Mouse (Mus musculus): ENCODE results near the gene Sec61b. TPM values are rescaled to one million over a fixed set of nuclear protein-coding genes. Genes with fewer than 3 reads are reported as not detected.

Gene Sec61b
- 288 and 302 TPM in 2 replicates for polyA plus RNA-seq (2015; fragmentation: Nextera tagmentation; extraction: Ambion mirVana)

- peaks cover 33% of the 10 kb centered on the region for H3K4me1 ChIP-seq (replicated peaks)
- H3K9me3 ChIP-seq = no peaks in the 10 kb centered on the region; the same call in 1 of the 2 replicates
- ATAC-seq = peak; percentile 98
- H3K27me3 ChIP-seq = no peaks in the 10 kb centered on the region
- peak within 1 kb of the TSS; percentile 98 for H3K27ac ChIP-seq
- peak within 1 kb of the TSS; percentile 90 for H3K9ac ChIP-seq (replicated peaks)
- peak within 1 kb of the TSS; percentile 79 for H3K4me3 ChIP-seq (replicated peaks)
- H3K4me2 ChIP-seq (replicated peaks) = peak within 1 kb of the TSS; percentile 68
- under 1% methylated on average over 57 of the region's 58 CpGs for WGBS
- H3K36me3 ChIP-seq = peaks cover 58% of the 10 kb centered on the region
Measured at GRCm38 (mm10) chr4:47473968-47474729, at the start of gene Sec61b, which contains the start of gene Alg2. Gene Sec61b, plus strand, starts transcription at chr4:47474658. Gene Alg2, minus strand, starts transcription at chr4:47474333.

- H3K4me1 ChIP-seq (replicated peaks) = peaks cover 15% of the 10 kb centered on the region; the same call in 1 of the 2 replicates
- no peaks in the 10 kb centered on the region for H3K9me3 ChIP-seq
- H3K27me3 ChIP-seq = no peaks in the 10 kb centered on the region
- H3K9ac ChIP-seq (replicated peaks) = no peak overlapping the region
- H3K27ac ChIP-seq = no peak overlapping the region
- no peaks in the 10 kb centered on the region for H3K36me3 ChIP-seq
- ATAC-seq = no peak
- no peak overlapping the region for H3K4me3 ChIP-seq (replicated peaks)
- 94% methylated on average over 16 of the region's 16 CpGs for WGBS
- H3K4me2 ChIP-seq (replicated peaks) = no peak overlapping the region
Measured at GRCm38 (mm10) chr4:47425247-47425830, 49.1 kb upstream of the Sec61b start.

GRCm38 (mm10) chr4:47427606-47428005, 46.9 kb upstream of the Sec61b start:
- no peak overlapping the region for H3K27ac ChIP-seq
- H3K4me1 ChIP-seq (replicated peaks) = peaks cover 11% of the 10 kb centered on the region; the same call in 1 of the 2 replicates
- WGBS = 71% methylated on average over 3 of the region's 3 CpGs
- no peak overlapping the region for H3K9ac ChIP-seq (replicated peaks)
- H3K36me3 ChIP-seq = no peaks in the 10 kb centered on the region
- H3K4me2 ChIP-seq (replicated peaks) = no peak overlapping the region
- H3K27me3 ChIP-seq = no peaks in the 10 kb centered on the region
- no peak for ATAC-seq
- no peak overlapping the region for H3K4me3 ChIP-seq (replicated peaks)
- no peaks in the 10 kb centered on the region for H3K9me3 ChIP-seq

GRCm38 (mm10) chr4:47430557-47430956, 43.9 kb upstream of the Sec61b start:
- Histone ChIP-seq H3K4me1 (replicated peaks) (0 out of 2 replicates have a peak, but pooled peaks cover 5% of the 10 kb centered on the region), H3K9me3 (no peaks in the 10 kb centered on the region), H3K4me2 (replicated peaks) (no peak overlapping the region), H3K27me3 (no peaks in the 10 kb centered on the region), H3K27ac (no peak overlapping the region), H3K36me3 (no peaks in the 10 kb centered on the region), H3K4me3 (replicated peaks) (no peak overlapping the region), H3K9ac (replicated peaks) (no peak overlapping the region)
- ATAC-seq = no peak
- WGBS = 86% methylated on average over 6 of the region's 6 CpGs

- Histone ChIP-seq H3K27me3 (no peaks in the 10 kb centered on the region), H3K9ac (replicated peaks) (no peak overlapping the region), H3K27ac (no peak overlapping the region), H3K36me3 (no peaks in the 10 kb centered on the region), H3K4me2 (replicated peaks) (no peak overlapping the region), H3K4me3 (replicated peaks) (no peak overlapping the region), H3K4me1 (replicated peaks) (0 out of 2 replicates have a peak, but pooled peaks cover 6% of the 10 kb centered on the region), H3K9me3 (no peaks in the 10 kb centered on the region)
- no peak for ATAC-seq
- WGBS = 90% methylated on average over 5 of the region's 5 CpGs
Measured at GRCm38 (mm10) chr4:47431081-47431480, 43.4 kb upstream of the Sec61b start.

GRCm38 (mm10) chr4:47432766-47433165, 41.7 kb upstream of the Sec61b start:
- H3K27me3 ChIP-seq = no peaks in the 10 kb centered on the region
- 92% methylated on average over 6 of the region's 7 CpGs for WGBS
- H3K9ac ChIP-seq (replicated peaks) = no peak overlapping the region
- H3K4me3 ChIP-seq (replicated peaks) = no peak overlapping the region
- no peak overlapping the region for H3K27ac ChIP-seq
- H3K4me2 ChIP-seq (replicated peaks) = no peak overlapping the region
- no peaks in the 10 kb centered on the region for H3K9me3 ChIP-seq
- ATAC-seq = no peak
- peaks cover 16% of the 10 kb centered on the region for H3K4me1 ChIP-seq (replicated peaks)
- H3K36me3 ChIP-seq = no peaks in the 10 kb centered on the region

- Histone ChIP-seq H3K4me2 (replicated peaks) (no peak overlapping the region), H3K36me3 (no peaks in the 10 kb centered on the region), H3K27ac (no peak overlapping the region), H3K9me3 (no peaks in the 10 kb centered on the region), H3K27me3 (0 out of 2 replicates have a peak, but pooled peaks cover 2% of the 10 kb centered on the region), H3K4me3 (replicated peaks) (no peak overlapping the region), H3K9ac (replicated peaks) (no peak overlapping the region), H3K4me1 (replicated peaks) (peaks cover 19% of the 10 kb centered on the region)
- 59% methylated on average over 12 of the region's 12 CpGs for WGBS
- ATAC-seq = no peak
Measured at GRCm38 (mm10) chr4:47435131-47435530, 39.3 kb upstream of the Sec61b start.

GRCm38 (mm10) chr4:47435566-47436360, 38.7 kb upstream of the Sec61b start:
- Histone ChIP-seq H3K9ac (replicated peaks) (no peak overlapping the region), H3K36me3 (no peaks in the 10 kb centered on the region), H3K4me2 (replicated peaks) (no peak overlapping the region), H3K27me3 (0 out of 2 replicates have a peak, but pooled peaks cover 2% of the 10 kb centered on the region), H3K27ac (no peak overlapping the region), H3K4me3 (replicated peaks) (no peak overlapping the region), H3K9me3 (no peaks in the 10 kb centered on the region), H3K4me1 (replicated peaks) (peaks cover 19% of the 10 kb centered on the region)
- no peak for ATAC-seq
- 70% methylated on average over 28 of the region's 28 CpGs for WGBS

GRCm38 (mm10) chr4:47437365-47438340, 36.8 kb upstream of the Sec61b start:
- 1% methylated on average over 33 of the region's 33 CpGs for WGBS
- H3K4me3 ChIP-seq (replicated peaks) = peak overlapping the region; percentile 42
- peak overlapping the region; percentile 82 for H3K27ac ChIP-seq
- ATAC-seq = peak; percentile 88
- peaks cover 19% of the 10 kb centered on the region for H3K4me1 ChIP-seq (replicated peaks)
- H3K27me3 ChIP-seq = 0 out of 2 replicates have a peak, but pooled peaks cover 2% of the 10 kb centered on the region
- peak overlapping the region; percentile 71 for H3K4me2 ChIP-seq (replicated peaks)
- peak overlapping the region; percentile 66 for H3K9ac ChIP-seq (replicated peaks)
- H3K9me3 ChIP-seq = no peaks in the 10 kb centered on the region
- H3K36me3 ChIP-seq = no peaks in the 10 kb centered on the region

- WGBS = 82% methylated on average over 6 of the region's 6 CpGs
- no peak overlapping the region for H3K27ac ChIP-seq
- H3K36me3 ChIP-seq = no peaks in the 10 kb centered on the region
- ATAC-seq = no peak
- H3K4me1 ChIP-seq (replicated peaks) = peaks cover 16% of the 10 kb centered on the region
- H3K4me2 ChIP-seq (replicated peaks) = no peak overlapping the region
- H3K9me3 ChIP-seq = no peaks in the 10 kb centered on the region
- no peak overlapping the region for H3K9ac ChIP-seq (replicated peaks)
- H3K27me3 ChIP-seq = 0 out of 2 replicates have a peak, but pooled peaks cover 2% of the 10 kb centered on the region
- no peak overlapping the region for H3K4me3 ChIP-seq (replicated peaks)
Measured at GRCm38 (mm10) chr4:47438956-47439355, 35.5 kb upstream of the Sec61b start.

GRCm38 (mm10) chr4:47440951-47441350, 33.5 kb upstream of the Sec61b start:
- H3K4me2 ChIP-seq (replicated peaks) = no peak overlapping the region
- no peaks in the 10 kb centered on the region for H3K9me3 ChIP-seq
- H3K27me3 ChIP-seq = 0 out of 2 replicates have a peak, but pooled peaks cover 2% of the 10 kb centered on the region
- no peak for ATAC-seq
- H3K4me1 ChIP-seq (replicated peaks) = peaks cover 14% of the 10 kb centered on the region
- no peak overlapping the region for H3K9ac ChIP-seq (replicated peaks)
- no peak overlapping the region for H3K27ac ChIP-seq
- H3K4me3 ChIP-seq (replicated peaks) = no peak overlapping the region
- H3K36me3 ChIP-seq = no peaks in the 10 kb centered on the region
- WGBS = 90% methylated on average over 11 of the region's 11 CpGs
